Mouse (Mus musculus): ENCODE results near the gene Ciapin1.

The Ciapin1 gene

GRCm38 (mm10) chr8:94807506-94807905 lies 30.7 kb downstream of the Ciapin1 start:
- in situ Hi-C loops (cut with MboI, MseI), result loop anchor here (5.0 kb wide), 1 partner anchor 100 kb away; no protein-coding TSS in a partner anchor

- in situ Hi-C loops (cut with MboI, MseI), result loop anchor here (5.0 kb wide), 1 partner anchor 99 kb away; no protein-coding TSS in a partner anchor
Measured at GRCm38 (mm10) chr8:94805811-94806210, 32.3 kb downstream of the Ciapin1 start.

GRCm38 (mm10) chr8:94804546-94805340 lies 33.4 kb downstream of the Ciapin1 start:
- in situ Hi-C loops (cut with MboI, MseI), result loop anchor here (5.0 kb wide), 1 partner anchor 97 kb away; no protein-coding TSS in a partner anchor

GRCm38 (mm10) chr8:94803551-94803950 lies 34.6 kb downstream of the Ciapin1 start:
- in situ Hi-C loops (cut with MboI, MseI), result no loop called here

GRCm38 (mm10) chr8:94802375-94802774 lies 35.8 kb downstream of the Ciapin1 start:
- in situ Hi-C loops (cut with MboI, MseI), result no loop called here

GRCm38 (mm10) chr8:94801293-94802095 lies 36.7 kb downstream of the Ciapin1 start:
- in situ Hi-C loops (cut with MboI, MseI), result no loop called here

- in situ Hi-C loops (cut with MboI, MseI), result no loop called here
Measured at GRCm38 (mm10) chr8:94800278-94800968, 37.7 kb downstream of the Ciapin1 start.

- in situ Hi-C loops (cut with MboI, MseI), result no loop called here
Measured at GRCm38 (mm10) chr8:94794782-94795181, 43.4 kb downstream of the Ciapin1 start.

- in situ Hi-C loops (cut with MboI, MseI), result no loop called here
Measured at GRCm38 (mm10) chr8:94794368-94794767, 43.8 kb downstream of the Ciapin1 start.

GRCm38 (mm10) chr8:94789256-94789955 lies 48.8 kb downstream of the Ciapin1 start:
- in situ Hi-C loops (cut with MboI, MseI), result no loop called here

- in situ Hi-C loops (cut with MboI, MseI), result no loop called here
Measured at GRCm38 (mm10) chr8:94787524-94788501, 50.3 kb downstream of the Ciapin1 start.

GRCm38 (mm10) chr8:94785995-94786595 lies 52.1 kb downstream of the Ciapin1 start:
- in situ Hi-C loops (cut with MboI, MseI), result no loop called here

GRCm38 (mm10) chr8:94785247-94785985 lies 52.7 kb downstream of the Ciapin1 start:
- in situ Hi-C loops (cut with MboI, MseI), result no loop called here

- in situ Hi-C loops (cut with MboI, MseI), result no loop called here
Measured at GRCm38 (mm10) chr8:94783890-94784289, 54.3 kb downstream of the Ciapin1 start.

GRCm38 (mm10) chr8:94781838-94782235 lies 56.3 kb downstream of the Ciapin1 start:
- in situ Hi-C loops (cut with MboI, MseI), result no loop called here

- in situ Hi-C loops (cut with MboI, MseI), result no loop called here
Measured at GRCm38 (mm10) chr8:94781155-94781837, 56.9 kb downstream of the Ciapin1 start.

GRCm38 (mm10) chr8:94780491-94781154 lies 57.5 kb downstream of the Ciapin1 start:
- in situ Hi-C loops (cut with MboI, MseI), result no loop called here
